Mouse (Mus musculus): Measurements from ENCODE around the gene Parg.

- no peak for TF ChIP-seq CTCF (IDR thresholded peaks at IDR 0.05; ENCODE audit: low read depth)
- no peak for TF ChIP-seq EP300 (optimal IDR thresholded peaks at IDR 0.05)
Observed at GRCm38 (mm10) chr14:32249616-32250015, 47.9 kb downstream of the Parg start.

Measured in stomach, postnatal 0 days (tissue).